In the genomic region with DNA sequence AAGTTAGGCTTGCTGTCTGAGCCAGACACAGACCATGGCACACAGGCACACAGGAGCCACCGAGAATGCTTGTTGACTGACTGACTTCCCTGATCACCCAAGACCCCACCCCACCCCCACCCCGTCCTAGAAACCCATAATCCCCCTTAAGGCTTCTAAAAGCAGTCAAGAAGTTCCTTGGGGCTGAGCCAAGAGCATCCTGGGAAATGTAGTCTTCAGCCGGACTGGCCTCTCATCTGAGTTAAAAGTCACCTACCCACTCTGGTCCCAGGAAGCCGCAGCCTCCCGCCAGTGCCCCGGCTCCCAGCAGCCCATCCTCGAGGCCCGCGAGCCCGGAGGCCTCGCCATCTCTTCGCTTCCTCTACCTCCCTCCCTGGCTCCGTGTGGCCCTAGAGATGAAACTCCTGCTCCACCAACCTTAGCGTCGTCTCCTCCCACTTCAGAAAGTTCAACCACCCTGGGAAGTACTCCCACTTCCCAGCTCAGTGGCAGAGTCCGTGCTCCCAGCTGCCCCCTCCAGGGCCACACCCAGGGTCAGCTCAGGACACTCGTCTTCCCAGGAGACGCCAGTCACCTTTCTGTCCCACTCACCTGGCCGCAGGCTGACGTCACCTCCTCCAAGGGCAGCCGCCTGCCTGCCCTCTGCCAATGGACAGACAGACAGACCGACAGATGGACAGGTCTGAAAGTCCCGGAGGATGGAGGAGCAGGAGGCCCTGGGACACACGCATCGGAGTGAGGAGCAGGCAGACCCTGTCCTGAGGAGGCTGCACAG, we compare ENCODE assay signal across 8 mouse cellular contexts. TPM values are rescaled to one million over a fixed set of nuclear protein-coding genes. Genes with fewer than 3 reads are reported as not detected.
A peak's percentile ranks its signal among the peaks of the same experiment; 100 is the strongest.
DNase-seq lines count a peak whose midpoint lies in the region; ATAC-seq and TF ChIP-seq lines count a peak whose summit lies in the region.

No protein-coding gene starts in this region.

- H3K9me3 ChIP-seq in intestine, embryonic 16.5 days (ENCODE audit: control insufficient read depth, low read length), result no peaks in the 10 kb centered on the region

- ATAC-seq in intestine, embryonic 16.5 days, result no peak

- DNase-seq in heart, adult 2 months, result no peak
- DNase-seq in heart, postnatal 10 days, result no peak
- DNase-seq in thymus, postnatal 4 days, result peak; percentile 17
- no peak for DNase-seq in thymus, adult 18-20 months
- DNase-seq in testis, postnatal 14 days (ENCODE audit: low spot score), result no peak
- DNase-seq in ovary, adult 18-20 months (ENCODE audit: low spot score), result no peak
- no peak for DNase-seq in urinary bladder, postnatal 36 days (ENCODE audit: low spot score in 2 of 2)

- H3K36me3 ChIP-seq in heart, adult 2 months (ENCODE audit: control insufficient read depth, insufficient read depth, low read length), result no peaks in the 10 kb centered on the region
- H3K36me3 ChIP-seq in intestine, embryonic 16.5 days (ENCODE audit: control insufficient read depth, insufficient read depth, low read length), result no peaks in the 10 kb centered on the region

- no peak for TF ChIP-seq CTCF in heart, adult 2 months (IDR thresholded peaks at IDR 0.05)

- no peak overlapping the region for H3K4me3 ChIP-seq in heart, adult 2 months
- H3K4me3 ChIP-seq in intestine, embryonic 16.5 days (ENCODE audit: low read length), result no peak overlapping the region

- peak overlapping the region; percentile 93 for H3K27ac ChIP-seq in heart, adult 2 months
- no peak overlapping the region for H3K27ac ChIP-seq in intestine, embryonic 16.5 days (ENCODE audit: low read length)

- no peak for TF ChIP-seq POLR2A in heart, adult 2 months (IDR thresholded peaks at IDR 0.05; ENCODE audit: insufficient read depth, low read depth, low read length)

- H3K79me2 ChIP-seq in heart, adult 2 months (replicated peaks; ENCODE audit: control insufficient read depth, insufficient read depth, low read length), result no peaks in the 10 kb centered on the region

- no peaks in the 10 kb centered on the region for H3K27me3 ChIP-seq in heart, adult 2 months (ENCODE audit: control insufficient read depth, insufficient read depth, low read length)
- H3K27me3 ChIP-seq in intestine, embryonic 16.5 days (replicated peaks; ENCODE audit: control insufficient read depth, insufficient read depth, low read length), result peaks cover 47% of the 10 kb centered on the region

- H3K4me2 ChIP-seq in intestine, embryonic 16.5 days (ENCODE audit: low read depth, low read length), result peak overlapping the region; percentile 38; the same call in 1 of the 2 replicates

- 35% methylated on average over 25 of the region's 25 CpGs for WGBS in heart, adult 2 months
- 24% methylated on average over 25 of the region's 25 CpGs for WGBS in intestine, embryonic 16.5 days

- intact Hi-C loops in heart, adult 2 months (cut with DNase I), result no loop called here
- intact Hi-C loops in heart, postnatal 10 days (cut with DNase I), result no loop called here

- H3K9ac ChIP-seq in heart, adult 2 months (ENCODE audit: low read depth, low read length), result no peak overlapping the region; the same call in 1 of the 2 replicates
- H3K9ac ChIP-seq in intestine, embryonic 16.5 days (ENCODE audit: low read depth, low read length), result no peak overlapping the region

- no peak for TF ChIP-seq EP300 in heart, adult 2 months (IDR thresholded peaks at IDR 0.05; ENCODE audit: insufficient read depth, low read depth, low read length)

- peaks cover 21% of the 10 kb centered on the region for H3K4me1 ChIP-seq in heart, adult 2 months (ENCODE audit: control insufficient read depth, insufficient read depth, low read length)
- H3K4me1 ChIP-seq in intestine, embryonic 16.5 days (ENCODE audit: control insufficient read depth, insufficient read depth, low read length), result peaks cover 34% of the 10 kb centered on the region

RNA-seq across cellular contexts. Expression of gene Sema6b, which starts 2.1 kb away (rescaled TPM):
- total RNA-seq in heart, adult 2 months (2021), result 10 to 100 TPM in 1 of 2 experiments, 1 to 10 TPM in 1; 8.9 to 12.6 TPM
- 5.3 and 8.6 TPM in 2 replicates for polyA plus RNA-seq in heart, adult 2 months (2012; rRNA removed)
- 10 to 100 TPM; 11.3 to 13.7 TPM for total RNA-seq in heart, postnatal 10 days (2021)
- polyA plus RNA-seq in intestine, embryonic 16.5 days (2015; fragmentation: Nextera tagmentation; extraction: Ambion mirVana), result 0.81 and 0.99 TPM in 2 replicates

RNA-seq across cellular contexts. Expression of gene Lrg1, which starts 16.2 kb away (rescaled TPM):
- total RNA-seq in heart, adult 2 months (2021), result 10 to 100 TPM; 57.0 to 74.6 TPM
- polyA plus RNA-seq in heart, adult 2 months (2012; rRNA removed), result 38.2 and 77.7 TPM in 2 replicates
- total RNA-seq in heart, postnatal 10 days (2021), result 10 to 100 TPM; 12.6 to 25.2 TPM
- polyA plus RNA-seq in intestine, embryonic 16.5 days (2015; fragmentation: Nextera tagmentation; extraction: Ambion mirVana), result 0.47 and 0.57 TPM in 2 replicates

RNA-seq across cellular contexts. Expression of gene Plin5, which starts 20.6 kb away (rescaled TPM):
- 100 to 1,000 TPM; 159 to 160 TPM for total RNA-seq in heart, adult 2 months (2021)
- 112 and 170 TPM in 2 replicates for polyA plus RNA-seq in heart, adult 2 months (2012; rRNA removed)
- 100 to 1,000 TPM; 126 to 166 TPM for total RNA-seq in heart, postnatal 10 days (2021)
- 0.48 and 0.57 TPM in 2 replicates for polyA plus RNA-seq in intestine, embryonic 16.5 days (2015; fragmentation: Nextera tagmentation; extraction: Ambion mirVana)

RNA-seq across cellular contexts. Expression of gene Tnfaip8l1, which starts 24.3 kb away (rescaled TPM):
- total RNA-seq in heart, adult 2 months (2021), result 1 to 10 TPM; 1.1 to 1.7 TPM
- polyA plus RNA-seq in heart, adult 2 months (2012; rRNA removed), result 3.6 and 4.5 TPM in 2 replicates
- 1 to 10 TPM; 5.8 to 8.4 TPM for total RNA-seq in heart, postnatal 10 days (2021)
- polyA plus RNA-seq in intestine, embryonic 16.5 days (2015; fragmentation: Nextera tagmentation; extraction: Ambion mirVana), result 10.6 and 12.7 TPM in 2 replicates

RNA-seq across cellular contexts. Expression of gene Plin4, which starts 28.4 kb away (rescaled TPM):
- 100 to 1,000 TPM; 151 to 170 TPM for total RNA-seq in heart, adult 2 months (2021)
- 114 and 167 TPM in 2 replicates for polyA plus RNA-seq in heart, adult 2 months (2012; rRNA removed)
- total RNA-seq in heart, postnatal 10 days (2021), result 100 to 1,000 TPM in 1 of 2 experiments, 10 to 100 TPM in 1; 80.9 to 155 TPM
- 0.11 and 0.23 TPM in 2 replicates for polyA plus RNA-seq in intestine, embryonic 16.5 days (2015; fragmentation: Nextera tagmentation; extraction: Ambion mirVana)
